Mouse (Mus musculus) ES-E14 (cell line): Measurements from ENCODE around the gene Fndc3b.

Source experiments
- CHD2 ChIP-seq: IDR thresholded peaks from 2 replicates; pipeline ENCODE4 v1.6.1; 2014; ENCODE audit warnings: mild to moderate bottlenecking, low read depth, low read length, inconsistent platforms
- HCFC1 ChIP-seq: IDR thresholded peaks from 2 replicates; pipeline ENCODE4 v1.6.1; 2012; ENCODE audit warnings: low read length, inconsistent platforms, borderline replicate concordance; ENCODE audit not compliant: insufficient read depth
- ZNF384 ChIP-seq: IDR thresholded peaks from 2 replicates; pipeline ENCODE4 v1.6.1; 2012; ENCODE audit warnings: low read depth, low read length, inconsistent platforms

- TF ChIP-seq HCFC1 (no peak), ZNF384 (no peak), CHD2 (no peak)
Measured at GRCm38 (mm10) chr3:27611986-27612385, 99.1 kb downstream of the Fndc3b start.
